Mouse (Mus musculus): ENCODE results near the gene Sorbs1. TPM values are rescaled to one million over a fixed set of nuclear protein-coding genes. Genes with fewer than 3 reads are reported as not detected.

Gene Sorbs1
- polyA plus RNA-seq, 1 experiment from 2014 or later = 45.0 TPM

DNA sequence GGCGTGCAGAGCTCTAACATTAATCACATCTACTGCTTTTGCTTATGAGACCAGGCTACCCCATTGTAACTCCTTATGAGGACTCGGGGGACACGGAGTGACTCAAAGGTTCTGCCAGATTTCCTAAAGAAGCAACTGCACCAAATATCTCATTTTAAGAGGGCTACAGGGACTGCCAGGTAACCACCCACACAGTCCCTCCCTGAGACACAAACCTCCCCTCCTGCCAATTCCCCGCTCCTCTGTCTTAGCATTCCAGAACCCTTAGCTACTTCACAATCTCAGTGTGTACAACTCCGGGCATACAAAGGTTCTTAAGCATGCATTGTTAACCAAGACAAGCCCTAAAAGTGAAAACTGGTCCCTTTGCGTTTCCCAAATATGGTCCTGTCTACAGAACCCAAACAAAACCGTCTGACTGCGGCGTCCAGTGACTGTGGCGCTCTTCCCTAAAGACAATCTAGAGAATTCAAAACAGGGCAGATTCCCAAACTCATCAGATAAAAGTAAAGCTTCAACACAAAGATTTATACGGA is 104.0 kb downstream of the Sorbs1 start:
- Histone ChIP-seq H3K9ac (ENCODE audit: low read depth, low read length) (no peak overlapping the region), H3K27ac (ENCODE audit: low read depth, low read length) (peak overlapping the region; percentile 42), H3K4me3 (ENCODE audit: low read depth, low read length) (no peak overlapping the region), H3K9me3 (ENCODE audit: control insufficient read depth, low read length) (no peaks in the 10 kb centered on the region), H3K36me3 (ENCODE audit: control insufficient read depth, insufficient read depth, low read length) (no peaks in the 10 kb centered on the region), H3K27me3 (replicated peaks; ENCODE audit: control insufficient read depth, insufficient read depth, low read length) (no peaks in the 10 kb centered on the region), H3K4me2 (no peak overlapping the region), H3K4me1 (replicated peaks; ENCODE audit: control insufficient read depth, insufficient read depth, low read length) (peaks cover 11% of the 10 kb centered on the region)
- 88% methylated on average over 11 of the region's 11 CpGs for WGBS
- ATAC-seq (replicated peaks; ENCODE audit: low FRiP score) (no peak), DNase-seq (ENCODE audit: low spot score) (no peak)

DNA sequence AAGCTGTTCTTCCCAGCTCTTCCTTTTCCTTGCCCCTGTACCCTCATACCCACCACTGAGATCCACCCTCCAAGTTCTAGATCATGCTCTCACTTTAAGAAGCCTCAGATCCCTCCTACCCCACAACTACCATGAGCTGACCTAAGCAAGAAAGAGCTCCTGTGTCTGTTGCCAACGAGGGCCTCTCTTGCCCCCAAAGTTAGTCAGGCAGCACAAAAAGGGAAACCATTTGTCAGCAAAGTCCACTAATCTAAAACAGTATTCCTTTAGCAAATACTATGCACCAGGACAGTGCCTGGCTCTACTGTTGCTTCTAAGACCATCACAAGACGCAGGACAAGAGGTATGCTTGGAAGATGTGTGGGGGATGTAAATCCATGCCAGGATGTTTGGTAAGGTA is 106.4 kb downstream of the Sorbs1 start:
- Histone ChIP-seq H3K27ac (ENCODE audit: low read depth, low read length) (no peak overlapping the region), H3K9me3 (ENCODE audit: control insufficient read depth, low read length) (no peaks in the 10 kb centered on the region), H3K4me3 (ENCODE audit: low read depth, low read length) (no peak overlapping the region), H3K4me1 (replicated peaks; ENCODE audit: control insufficient read depth, insufficient read depth, low read length) (peaks cover 11% of the 10 kb centered on the region), H3K36me3 (ENCODE audit: control insufficient read depth, insufficient read depth, low read length) (no peaks in the 10 kb centered on the region), H3K27me3 (replicated peaks; ENCODE audit: control insufficient read depth, insufficient read depth, low read length) (no peaks in the 10 kb centered on the region), H3K4me2 (no peak overlapping the region), H3K9ac (ENCODE audit: low read depth, low read length) (no peak overlapping the region)
- DNase-seq (ENCODE audit: low spot score) = no peak
- WGBS = 72% methylated on average over 2 of the region's 2 CpGs
- no peak for ATAC-seq (replicated peaks; ENCODE audit: low FRiP score)

DNA sequence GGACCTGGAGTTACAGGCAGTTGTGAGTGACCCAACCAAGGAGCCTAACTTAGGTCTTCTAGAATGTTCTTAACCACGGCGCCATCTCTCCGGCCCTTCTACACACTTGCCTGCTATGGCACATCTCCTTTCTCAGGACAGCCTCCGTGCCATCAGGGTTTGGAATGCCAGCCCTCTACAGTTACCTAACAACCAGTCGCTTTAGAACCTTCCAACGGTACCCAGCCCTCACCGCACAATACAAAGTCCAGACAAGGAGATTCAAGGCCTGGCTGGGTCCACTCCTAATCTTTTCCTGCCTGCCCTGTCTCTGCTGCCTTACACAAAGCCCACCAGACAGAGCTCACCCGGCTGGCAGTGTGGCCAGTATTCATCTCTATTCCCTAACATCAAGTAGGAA is 106.9 kb downstream of the Sorbs1 start:
- no peak overlapping the region for H3K4me3 ChIP-seq (ENCODE audit: low read depth, low read length)
- no peaks in the 10 kb centered on the region for H3K36me3 ChIP-seq (ENCODE audit: control insufficient read depth, insufficient read depth, low read length)
- DNase-seq (ENCODE audit: low spot score) (no peak), ATAC-seq (replicated peaks; ENCODE audit: low FRiP score) (no peak)
- WGBS = 90% methylated on average over 8 of the region's 8 CpGs
- H3K27me3 ChIP-seq (replicated peaks; ENCODE audit: control insufficient read depth, insufficient read depth, low read length) = no peaks in the 10 kb centered on the region
- no peak overlapping the region for H3K9ac ChIP-seq (ENCODE audit: low read depth, low read length)
- no peaks in the 10 kb centered on the region for H3K9me3 ChIP-seq (ENCODE audit: control insufficient read depth, low read length)
- H3K4me1 ChIP-seq (replicated peaks; ENCODE audit: control insufficient read depth, insufficient read depth, low read length) = peaks cover 11% of the 10 kb centered on the region
- peak overlapping the region; percentile 28; the same call in 1 of the 2 replicates for H3K27ac ChIP-seq (ENCODE audit: low read depth, low read length)
- no peak overlapping the region for H3K4me2 ChIP-seq

DNA sequence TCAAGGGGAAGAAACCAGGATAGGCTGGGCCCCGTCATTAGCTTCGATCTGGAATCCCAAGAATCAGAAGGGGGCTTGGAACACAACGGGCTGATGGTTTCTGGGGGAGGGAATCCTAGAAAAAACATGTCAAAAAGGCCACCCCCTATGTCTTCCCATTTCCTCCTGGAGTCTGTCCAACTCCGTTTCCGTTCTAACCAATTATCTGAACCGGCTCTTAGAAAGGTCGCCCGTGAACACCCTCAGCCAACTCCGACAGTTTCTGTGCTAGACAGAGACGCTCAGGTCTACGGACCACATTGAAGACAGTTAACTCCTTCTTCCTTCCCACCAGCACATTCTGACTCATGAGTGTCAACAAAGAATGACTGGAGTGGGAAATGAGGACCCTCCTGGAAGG is 107.8 kb downstream of the Sorbs1 start:
- peaks cover 11% of the 10 kb centered on the region for H3K4me1 ChIP-seq (replicated peaks; ENCODE audit: control insufficient read depth, insufficient read depth, low read length)
- no peaks in the 10 kb centered on the region for H3K9me3 ChIP-seq (ENCODE audit: control insufficient read depth, low read length)
- no peaks in the 10 kb centered on the region for H3K27me3 ChIP-seq (replicated peaks; ENCODE audit: control insufficient read depth, insufficient read depth, low read length)
- H3K9ac ChIP-seq (ENCODE audit: low read depth, low read length) = no peak overlapping the region
- H3K4me3 ChIP-seq (ENCODE audit: low read depth, low read length) = no peak overlapping the region
- 54% methylated on average over 11 of the region's 11 CpGs for WGBS
- H3K4me2 ChIP-seq = peak overlapping the region; percentile 26; the same call in 1 of the 2 replicates
- H3K36me3 ChIP-seq (ENCODE audit: control insufficient read depth, insufficient read depth, low read length) = no peaks in the 10 kb centered on the region
- DNase-seq (ENCODE audit: low spot score) (no peak), ATAC-seq (replicated peaks; ENCODE audit: low FRiP score) (peak; percentile 32; the same call in 1 of the 2 replicates)
- peak overlapping the region; percentile 66 for H3K27ac ChIP-seq (ENCODE audit: low read depth, low read length)

DNA sequence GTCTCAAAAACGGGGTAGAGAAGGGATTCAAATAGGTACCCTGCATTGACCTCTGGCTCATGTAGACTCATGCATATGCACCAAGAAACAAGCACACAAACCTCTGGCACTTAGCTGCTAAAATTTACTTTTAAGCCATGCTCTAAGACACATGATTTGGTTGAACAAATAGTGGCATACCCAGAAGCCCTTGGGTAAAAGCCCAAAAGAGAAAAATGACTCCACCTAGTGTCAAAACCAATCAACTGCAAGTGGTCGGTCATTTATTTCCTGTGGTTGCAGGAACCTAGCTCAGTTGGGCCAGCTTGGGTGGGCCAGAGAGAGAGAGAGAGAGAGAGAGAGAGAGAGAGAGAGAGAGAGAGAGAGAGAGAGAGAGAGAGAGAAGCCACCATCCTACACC is 109.0 kb downstream of the Sorbs1 start:
- Histone ChIP-seq H3K27me3 (replicated peaks; ENCODE audit: control insufficient read depth, insufficient read depth, low read length) (no peaks in the 10 kb centered on the region), H3K9ac (ENCODE audit: low read depth, low read length) (no peak overlapping the region), H3K4me1 (replicated peaks; ENCODE audit: control insufficient read depth, insufficient read depth, low read length) (peaks cover 7% of the 10 kb centered on the region), H3K27ac (ENCODE audit: low read depth, low read length) (no peak overlapping the region), H3K9me3 (ENCODE audit: control insufficient read depth, low read length) (no peaks in the 10 kb centered on the region), H3K4me3 (ENCODE audit: low read depth, low read length) (no peak overlapping the region), H3K36me3 (ENCODE audit: control insufficient read depth, insufficient read depth, low read length) (no peaks in the 10 kb centered on the region), H3K4me2 (no peak overlapping the region; the same call in 1 of the 2 replicates)
- no peak for ATAC-seq (replicated peaks; ENCODE audit: low FRiP score)
- DNase-seq (ENCODE audit: low spot score) = no peak
- WGBS = 54% methylated on average over 2 of the region's 2 CpGs

DNA sequence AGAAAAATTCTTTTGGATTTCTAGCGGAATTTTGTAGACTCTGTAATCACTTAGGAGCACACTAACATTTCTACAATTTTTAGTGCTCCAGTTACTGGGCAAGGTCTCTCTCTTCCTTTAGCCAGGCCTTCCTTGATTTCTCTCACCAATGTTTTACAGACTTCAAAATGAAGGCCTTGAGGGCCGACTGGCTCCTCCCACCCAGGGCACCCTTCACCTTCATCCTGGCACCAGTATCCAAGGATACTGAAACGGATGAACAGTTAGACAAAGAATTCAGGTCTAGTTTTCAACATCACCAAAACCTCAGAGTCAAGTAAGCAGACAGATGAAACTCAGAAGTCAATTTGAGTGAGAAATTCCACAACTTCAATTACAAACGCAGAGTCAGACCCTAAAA is 109.6 kb downstream of the Sorbs1 start:
- Histone ChIP-seq H3K27me3 (replicated peaks; ENCODE audit: control insufficient read depth, insufficient read depth, low read length) (no peaks in the 10 kb centered on the region), H3K9me3 (ENCODE audit: control insufficient read depth, low read length) (no peaks in the 10 kb centered on the region), H3K27ac (ENCODE audit: low read depth, low read length) (no peak overlapping the region), H3K4me3 (ENCODE audit: low read depth, low read length) (no peak overlapping the region), H3K4me1 (replicated peaks; ENCODE audit: control insufficient read depth, insufficient read depth, low read length) (peaks cover 7% of the 10 kb centered on the region), H3K36me3 (ENCODE audit: control insufficient read depth, insufficient read depth, low read length) (no peaks in the 10 kb centered on the region), H3K9ac (ENCODE audit: low read depth, low read length) (no peak overlapping the region), H3K4me2 (no peak overlapping the region)
- ATAC-seq (replicated peaks; ENCODE audit: low FRiP score) = no peak
- DNase-seq (ENCODE audit: low spot score) = no peak
- WGBS = 84% methylated on average over 4 of the region's 4 CpGs

DNA sequence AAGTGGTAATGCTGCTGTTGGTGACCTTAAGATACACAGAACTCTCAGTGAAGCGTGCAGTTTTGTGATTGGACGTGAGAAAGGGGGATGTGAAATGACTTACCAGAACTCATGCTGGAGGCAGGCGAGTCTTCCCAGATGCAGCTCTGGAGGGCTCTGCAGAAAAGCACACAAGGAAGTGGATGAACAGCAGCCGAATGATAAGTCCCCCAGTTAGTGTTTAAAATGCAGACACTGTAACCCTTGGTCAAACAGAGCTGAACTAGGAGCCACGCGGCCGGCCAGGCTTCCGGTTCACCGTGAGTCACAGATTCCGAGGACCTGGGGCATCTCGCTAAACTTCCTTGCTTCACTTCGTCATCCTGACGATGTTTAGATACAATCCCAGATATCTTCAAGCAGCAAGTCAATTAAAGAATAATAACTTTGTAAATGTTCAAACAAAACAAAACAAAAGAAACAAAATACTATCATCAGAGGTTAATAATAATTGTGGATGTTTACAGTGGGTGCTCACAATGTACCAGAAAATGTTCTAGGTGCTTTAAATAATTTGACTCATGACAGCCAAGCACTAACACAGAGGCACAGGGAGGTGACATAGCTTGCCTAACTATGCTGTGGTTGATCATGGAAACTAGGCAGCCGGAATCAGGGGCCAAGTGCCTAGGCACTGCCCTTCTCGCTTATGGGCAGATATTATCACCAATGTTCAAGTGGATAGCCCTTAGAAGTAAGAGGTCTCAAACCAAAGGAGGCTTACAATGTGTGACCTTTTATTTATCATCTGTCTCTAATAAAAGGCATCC is 111.2 kb downstream of the Sorbs1 start:
- Histone ChIP-seq H3K4me1 (replicated peaks; ENCODE audit: control insufficient read depth, insufficient read depth, low read length) (peaks cover 7% of the 10 kb centered on the region), H3K4me3 (ENCODE audit: low read depth, low read length) (no peak overlapping the region), H3K27me3 (replicated peaks; ENCODE audit: control insufficient read depth, insufficient read depth, low read length) (no peaks in the 10 kb centered on the region), H3K36me3 (ENCODE audit: control insufficient read depth, insufficient read depth, low read length) (no peaks in the 10 kb centered on the region), H3K27ac (ENCODE audit: low read depth, low read length) (no peak overlapping the region), H3K4me2 (no peak overlapping the region), H3K9ac (ENCODE audit: low read depth, low read length) (no peak overlapping the region), H3K9me3 (ENCODE audit: control insufficient read depth, low read length) (no peaks in the 10 kb centered on the region)
- DNase-seq (ENCODE audit: low spot score) (no peak), ATAC-seq (replicated peaks; ENCODE audit: low FRiP score) (0 out of 2 replicates have a peak, but pooled peaks have one; percentile 27)
- 52% methylated on average over 15 of the region's 15 CpGs for WGBS

DNA sequence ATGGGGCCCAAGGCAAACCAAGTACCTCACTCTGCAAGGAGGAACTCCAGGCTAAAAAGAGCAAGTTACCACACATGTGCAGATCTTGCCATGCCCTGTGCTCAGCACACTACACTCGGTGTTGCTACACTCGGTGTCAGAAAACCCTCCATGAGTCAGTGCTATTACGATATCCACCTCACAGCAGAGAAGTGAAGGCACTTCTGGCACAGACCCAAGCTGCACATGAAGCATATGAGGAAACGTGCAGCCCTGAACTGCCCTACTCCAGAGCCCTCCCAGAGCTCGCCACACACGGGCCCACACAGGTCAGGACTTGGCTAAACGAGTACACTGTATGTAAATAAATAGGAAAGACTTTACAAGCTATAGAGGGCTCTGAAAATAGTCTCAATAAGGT is 112.4 kb downstream of the Sorbs1 start:
- Histone ChIP-seq H3K4me1 (replicated peaks; ENCODE audit: control insufficient read depth, insufficient read depth, low read length) (peaks cover 7% of the 10 kb centered on the region), H3K4me2 (no peak overlapping the region), H3K4me3 (ENCODE audit: low read depth, low read length) (no peak overlapping the region), H3K36me3 (ENCODE audit: control insufficient read depth, insufficient read depth, low read length) (no peaks in the 10 kb centered on the region), H3K9ac (ENCODE audit: low read depth, low read length) (no peak overlapping the region), H3K9me3 (ENCODE audit: control insufficient read depth, low read length) (no peaks in the 10 kb centered on the region), H3K27ac (ENCODE audit: low read depth, low read length) (no peak overlapping the region), H3K27me3 (replicated peaks; ENCODE audit: control insufficient read depth, insufficient read depth, low read length) (no peaks in the 10 kb centered on the region)
- ATAC-seq (replicated peaks; ENCODE audit: low FRiP score) (no peak), DNase-seq (ENCODE audit: low spot score) (no peak)
- 76% methylated on average over 7 of the region's 7 CpGs for WGBS
